Mouse (Mus musculus) liver, postnatal 0 days (tissue): ENCODE results near the gene Ppp1r9a. TPM values are rescaled to one million over a fixed set of nuclear protein-coding genes. Genes with fewer than 3 reads are reported as not detected.

Experiments
- ATAC-seq: fragments of 200-750 bp; cut with Nextera tagmentation; 2 replicates; pipeline ENCODE4 v1.8.0; 2017; ENCODE audit warnings: mild to moderate bottlenecking, moderate library complexity
- DNase-seq: peaks from one replicate; pipeline ENCODE4 v3.0.0-alpha.2; 2016
- H3K27ac ChIP-seq: fragments of 300-500 bp; sonication (generic); 2 replicates; pipeline ENCODE4 v1.5.1; 2014; ENCODE audit warnings: antibody characterized with exemption, moderate library complexity, mild to moderate bottlenecking, low read depth
- H3K27me3 ChIP-seq: fragments of 300-500 bp; sonication (generic); 2 replicates; pipeline ENCODE4 v1.6.1; 2014; ENCODE audit warnings: low read length, control low read depth, mixed read lengths; ENCODE audit not compliant: insufficient read depth
- H3K36me3 ChIP-seq: fragments of 300-500 bp; sonication (generic); replicated peaks from 2 replicates; pipeline ENCODE4 v1.6.1; 2014; ENCODE audit warnings: mild to moderate bottlenecking, control low read depth, low read length, moderate library complexity, mixed read lengths; ENCODE audit not compliant: insufficient read depth
- H3K4me1 ChIP-seq: fragments of 300-500 bp; sonication (generic); 2 replicates; pipeline ENCODE4 v1.6.1; 2014; ENCODE audit warnings: antibody characterized with exemption, mild to moderate bottlenecking, control low read depth; ENCODE audit not compliant: insufficient read depth
- H3K4me2 ChIP-seq: fragments of 300-500 bp; sonication (generic); 2 replicates; pipeline ENCODE4 v1.6.1; 2014; ENCODE audit warnings: low read depth, mild to moderate bottlenecking, low read length, moderate library complexity, mixed read lengths
- H3K4me3 ChIP-seq: fragments of 300-500 bp; sonication (generic); 2 replicates; pipeline ENCODE4 v1.5.1; 2014; ENCODE audit warnings: low read depth, low read length
- H3K9ac ChIP-seq: fragments of 300-500 bp; sonication (generic); replicated peaks from 2 replicates; pipeline ENCODE4 v1.6.1; 2014; ENCODE audit warnings: mild to moderate bottlenecking, moderate library complexity
- H3K9me3 ChIP-seq: fragments of 300-500 bp; sonication (generic); 2 replicates; pipeline ENCODE4 v1.6.1; 2016; ENCODE audit warnings: mild to moderate bottlenecking, control low read depth, low read length, mixed read lengths
- CTCF ChIP-seq: sonication (generic); IDR thresholded peaks from 2 replicates; pipeline ENCODE4 v1.5.1; 2016; ENCODE audit warnings: antibody characterized with exemption, low read depth
- EP300 ChIP-seq: IDR thresholded peaks from 2 replicates; pipeline ENCODE4 v1.6.1; 2016; ENCODE audit warnings: antibody characterized with exemption, low read depth, mild to moderate bottlenecking
- WGBS: fragments of 180-500 bp; shearing (Covaris S2); extraction: QIAGEN DNeasy Blood & Tissue Kit; methylation state at CpG from one replicate; pipeline ENCODE4 v1.1.7; 2014; ENCODE audit not compliant: insufficient replicate concordance; 5-methylcytosine and 5-hydroxymethylcytosine counted together
- polyA plus RNA-seq: library from polyadenylated mRNA; unstranded; fragments of >200 nt; fragmentation: Nextera tagmentation; extraction: Ambion mirVana; gene quantifications from 2 replicates; pipeline ENCODE4 v1.2.1, GENCODE M21; 2015

The Ppp1r9a gene
- polyA plus RNA-seq, 1 experiment from 2014 or later = 2.5 TPM

GRCm38 (mm10) chr6:5119181-5119910 is 216.6 kb downstream of the Ppp1r9a start:
- H3K36me3 ChIP-seq = no peaks in the 10 kb centered on the region

GRCm38 (mm10) chr6:5120229-5120628 is 217.5 kb downstream of the Ppp1r9a start:
- no peak for ATAC-seq
- H3K9ac ChIP-seq = no peak overlapping the region
- TF ChIP-seq EP300 = no peak
- no peak for DNase-seq
- no peak overlapping the region for H3K4me3 ChIP-seq
- H3K9me3 ChIP-seq = no peaks in the 10 kb centered on the region
- no peak overlapping the region for H3K27ac ChIP-seq
- H3K27me3 ChIP-seq = no peaks in the 10 kb centered on the region
- H3K36me3 ChIP-seq = no peaks in the 10 kb centered on the region
- H3K4me2 ChIP-seq = no peak overlapping the region
- 76% methylated on average over 3 of the region's 3 CpGs for WGBS
- H3K4me1 ChIP-seq = no peaks in the 10 kb centered on the region

More at GRCm38 (mm10) chr6:5119181-5119910, 216.6 kb downstream of the Ppp1r9a start:
- Histone ChIP-seq H3K4me1 (no peaks in the 10 kb centered on the region), H3K9ac (no peak overlapping the region), H3K4me3 (no peak overlapping the region), H3K27ac (no peak overlapping the region), H3K4me2 (no peak overlapping the region), H3K27me3 (no peaks in the 10 kb centered on the region), H3K9me3 (no peaks in the 10 kb centered on the region)
- DNase-seq = no peak
- 75% methylated on average over 15 of the region's 15 CpGs for WGBS
- ATAC-seq = no peak
- TF ChIP-seq CTCF (no peak), EP300 (no peak)

GRCm38 (mm10) chr6:5129364-5130093 is 226.8 kb downstream of the Ppp1r9a start:
- 86% methylated on average over 14 of the region's 14 CpGs for WGBS

GRCm38 (mm10) chr6:5134986-5135385 is 232.3 kb downstream of the Ppp1r9a start:
- Histone ChIP-seq H3K4me1 (peaks cover 3% of the 10 kb centered on the region; the same call in 1 of the 2 replicates), H3K36me3 (no peaks in the 10 kb centered on the region), H3K4me2 (no peak overlapping the region), H3K27ac (peak overlapping the region; percentile 36; the same call in 1 of the 2 replicates), H3K9ac (no peak overlapping the region), H3K9me3 (no peaks in the 10 kb centered on the region), H3K27me3 (no peaks in the 10 kb centered on the region), H3K4me3 (no peak overlapping the region)
- no peak for DNase-seq
- peak; percentile 56; the same call in 1 of the 2 replicates for ATAC-seq
- WGBS = 70% methylated on average over 6 of the region's 6 CpGs
- no peak for TF ChIP-seq CTCF

More at GRCm38 (mm10) chr6:5129364-5130093, 226.8 kb downstream of the Ppp1r9a start:
- Histone ChIP-seq H3K36me3 (no peaks in the 10 kb centered on the region; the same call in 1 of the 2 replicates), H3K27me3 (no peaks in the 10 kb centered on the region), H3K27ac (no peak overlapping the region), H3K9me3 (no peaks in the 10 kb centered on the region), H3K4me2 (no peak overlapping the region), H3K9ac (no peak overlapping the region), H3K4me3 (no peak overlapping the region), H3K4me1 (peaks cover 3% of the 10 kb centered on the region; the same call in 1 of the 2 replicates)
- DNase-seq (no peak), ATAC-seq (no peak)
- no peak for TF ChIP-seq EP300
- no peak for TF ChIP-seq CTCF

GRCm38 (mm10) chr6:5136046-5136445 is 233.3 kb downstream of the Ppp1r9a start:
- H3K27ac ChIP-seq = no peak overlapping the region
- no peaks in the 10 kb centered on the region for H3K9me3 ChIP-seq
- DNase-seq (no peak), ATAC-seq (no peak)
- H3K27me3 ChIP-seq = no peaks in the 10 kb centered on the region
- peaks cover 3% of the 10 kb centered on the region; the same call in 1 of the 2 replicates for H3K4me1 ChIP-seq
- H3K4me3 ChIP-seq = no peak overlapping the region
- no peak overlapping the region for H3K9ac ChIP-seq
- TF ChIP-seq CTCF (no peak), EP300 (no peak)
- WGBS = 85% methylated on average over 6 of the region's 6 CpGs
- no peaks in the 10 kb centered on the region for H3K36me3 ChIP-seq
- H3K4me2 ChIP-seq = no peak overlapping the region

- DNase-seq = no peak
- Histone ChIP-seq H3K4me3 (no peak overlapping the region), H3K9ac (no peak overlapping the region), H3K4me2 (no peak overlapping the region), H3K27me3 (no peaks in the 10 kb centered on the region), H3K27ac (no peak overlapping the region), H3K9me3 (no peaks in the 10 kb centered on the region), H3K4me1 (no peaks in the 10 kb centered on the region; the same call in 1 of the 2 replicates), H3K36me3 (no peaks in the 10 kb centered on the region)
- ATAC-seq = no peak
- no peak for TF ChIP-seq CTCF
- TF ChIP-seq EP300 = no peak
- WGBS = 86% methylated on average over 12 of the region's 12 CpGs
Observed at GRCm38 (mm10) chr6:5138875-5139631, 236.3 kb downstream of the Ppp1r9a start.
